Mouse (Mus musculus) cortical plate, adult 2 months (tissue): ENCODE measurements around the gene Dusp7.

Source experiments
- CTCF ChIP-seq: fragments of 200-500 bp; IDR thresholded peaks from 2 replicates; pipeline ENCODE4 v1.5.1; 2011; ENCODE audit warnings: mild to moderate bottlenecking, control low read depth, low read length; ENCODE audit not compliant: insufficient read depth; ENCODE audit errors: extremely low read depth
- POLR2A ChIP-seq: fragments of 200-500 bp; IDR thresholded peaks from 2 replicates; pipeline ENCODE4 v1.6.1; 2011; ENCODE audit warnings: mild to moderate bottlenecking, low read length, control low read depth; ENCODE audit not compliant: insufficient read depth; ENCODE audit errors: extremely low read depth

DNA sequence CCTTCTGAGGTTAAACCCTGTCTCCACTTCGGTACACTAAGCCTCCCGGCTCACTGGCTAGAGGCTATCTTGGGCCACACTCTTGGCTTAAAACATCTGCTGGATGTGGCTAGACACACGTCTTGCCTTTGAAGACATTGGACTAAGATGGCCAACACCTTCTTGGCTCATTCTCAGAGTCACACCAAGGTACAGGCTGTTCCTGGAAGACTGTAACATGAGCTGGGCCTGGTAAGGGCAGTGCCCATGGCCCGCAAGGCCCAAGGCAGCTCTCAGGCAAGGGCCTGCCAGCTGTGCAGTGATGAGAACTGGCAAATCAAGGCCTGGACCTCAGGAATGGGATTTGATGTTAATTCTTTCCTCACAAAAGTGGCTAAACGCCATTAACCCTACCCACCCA is 45.2 kb downstream of the Dusp7 start:
- no peak for TF ChIP-seq CTCF
- no peak for TF ChIP-seq POLR2A
